Mouse (Mus musculus) liver, embryonic 13.5 days (tissue): ENCODE measurements around the gene Olfr95. TPM values are rescaled to one million over a fixed set of nuclear protein-coding genes. Genes with fewer than 3 reads are reported as not detected.
"Not testable (repeated sequence)": the region's sequence is repeated elsewhere in the genome, so short reads cannot be mapped to it uniquely, and the experiment has no call there.

Experiments used
- ATAC-seq: fragments of 200-750 bp; cut with Nextera tagmentation; 2 replicates; pipeline ENCODE4 v1.8.0; 2017; ENCODE audit warnings: low read depth, mild to moderate bottlenecking, moderate number of reproducible peaks, moderate library complexity
- DNase-seq: peaks from one replicate; pipeline ENCODE4 v3.0.0; 2022
- H3K27ac ChIP-seq: fragments of 300-500 bp; sonication (generic); 2 replicates; pipeline ENCODE4 v1.5.1; 2015; ENCODE audit warnings: moderate library complexity, mild to moderate bottlenecking, inconsistent platforms
- H3K27me3 ChIP-seq: fragments of 300-500 bp; sonication (generic); 2 replicates; pipeline ENCODE4 v1.6.1; 2015; ENCODE audit warnings: mild to moderate bottlenecking, inconsistent platforms
- H3K36me3 ChIP-seq: fragments of 300-500 bp; sonication (generic); 2 replicates; pipeline ENCODE4 v1.6.1; 2015; ENCODE audit warnings: mild to moderate bottlenecking, inconsistent platforms
- H3K4me1 ChIP-seq: fragments of 300-500 bp; sonication (generic); replicated peaks from 2 replicates; pipeline ENCODE4 v1.6.1; 2015; ENCODE audit warnings: inconsistent platforms
- H3K4me2 ChIP-seq: fragments of 300-500 bp; sonication (generic); 2 replicates; pipeline ENCODE4 v1.6.1; 2015; ENCODE audit warnings: inconsistent platforms, mild to moderate bottlenecking, moderate library complexity
- H3K4me3 ChIP-seq: fragments of 300-500 bp; sonication (generic); replicated peaks from 2 replicates; pipeline ENCODE4 v1.5.1; 2015; ENCODE audit warnings: mild to moderate bottlenecking, inconsistent platforms
- H3K9ac ChIP-seq: fragments of 300-500 bp; sonication (generic); 2 replicates; pipeline ENCODE4 v1.6.1; 2015; ENCODE audit warnings: mild to moderate bottlenecking, inconsistent platforms
- H3K9me3 ChIP-seq: fragments of 300-500 bp; sonication (generic); replicated peaks from 2 replicates; pipeline ENCODE4 v1.6.1; 2016; ENCODE audit warnings: inconsistent platforms
- WGBS: fragments of 180-500 bp; shearing (Covaris S2); methylation state at CpG from one replicate; pipeline ENCODE4 v1.1.7; 2015; ENCODE audit not compliant: insufficient replicate concordance; 5-methylcytosine and 5-hydroxymethylcytosine counted together
- polyA plus RNA-seq: library from polyadenylated mRNA; unstranded; fragments of >200 nt; fragmentation: Nextera tagmentation; extraction: Ambion mirVana; gene quantifications from 2 replicates; pipeline ENCODE4 v1.2.1, GENCODE M21; 2015

The Olfr95 gene
- not detected in 2 replicates for polyA plus RNA-seq

GRCm38 (mm10) chr17:37213018-37213417 lies at the start of gene Olfr95:
Gene Olfr95 (minus strand): TSS chr17:37213118.
- H3K27ac ChIP-seq = no peak within 1 kb of the TSS
- no peaks in the 10 kb centered on the region for H3K36me3 ChIP-seq
- H3K4me2 ChIP-seq = no peak within 1 kb of the TSS
- H3K4me3 ChIP-seq = no peak within 1 kb of the TSS
- H3K4me1 ChIP-seq = no peaks in the 10 kb centered on the region
- 46% methylated on average over 3 of the region's 3 CpGs for WGBS
- DNase-seq (no peak), ATAC-seq (no peak)
- peaks cover 17% of the 10 kb centered on the region for H3K27me3 ChIP-seq
- no peaks in the 10 kb centered on the region for H3K9me3 ChIP-seq
- no peak within 1 kb of the TSS for H3K9ac ChIP-seq

GRCm38 (mm10) chr17:37250544-37250943 lies 37.6 kb upstream of the Olfr95 start:
- Histone ChIP-seq H3K4me2 (no peak overlapping the region), H3K4me3 (no peak overlapping the region), H3K4me1 (no peaks in the 10 kb centered on the region), H3K27me3 (no peaks in the 10 kb centered on the region), H3K27ac (no peak overlapping the region), H3K36me3 (no peaks in the 10 kb centered on the region), H3K9ac (no peak overlapping the region), H3K9me3 (no peaks in the 10 kb centered on the region)
- no peak for DNase-seq
- no peak for ATAC-seq
- 8% methylated on average over 1 of the region's 1 CpGs for WGBS

- H3K27me3 ChIP-seq = no peaks in the 10 kb centered on the region
- no peak overlapping the region for H3K27ac ChIP-seq
- no peaks in the 10 kb centered on the region for H3K36me3 ChIP-seq
- H3K4me1 ChIP-seq = no peaks in the 10 kb centered on the region
- no peaks in the 10 kb centered on the region for H3K9me3 ChIP-seq
- H3K9ac ChIP-seq = no peak overlapping the region
- ATAC-seq (no peak), DNase-seq (no peak)
- H3K4me2 ChIP-seq = no peak overlapping the region
- no peak overlapping the region for H3K4me3 ChIP-seq
Observed at GRCm38 (mm10) chr17:37249460-37249859, 36.5 kb upstream of the Olfr95 start.

GRCm38 (mm10) chr17:37246715-37247114 lies 33.8 kb upstream of the Olfr95 start:
- no peak for ATAC-seq
- no peak overlapping the region for H3K9ac ChIP-seq
- no peaks in the 10 kb centered on the region for H3K36me3 ChIP-seq
- no peak overlapping the region for H3K4me2 ChIP-seq
- DNase-seq = no peak
- 28% methylated on average over 5 of the region's 5 CpGs for WGBS
- H3K4me1 ChIP-seq = no peaks in the 10 kb centered on the region
- H3K27me3 ChIP-seq = no peaks in the 10 kb centered on the region
- no peak overlapping the region for H3K4me3 ChIP-seq
- H3K27ac ChIP-seq = no peak overlapping the region
- H3K9me3 ChIP-seq = no peaks in the 10 kb centered on the region

- WGBS = 29% methylated on average over 3 of the region's 3 CpGs
- no peak for DNase-seq
- peak; percentile 58; the same call in 1 of the 2 replicates for ATAC-seq
- no peaks in the 10 kb centered on the region for H3K27me3 ChIP-seq
- H3K36me3 ChIP-seq = no peaks in the 10 kb centered on the region
- no peaks in the 10 kb centered on the region for H3K9me3 ChIP-seq
- H3K27ac ChIP-seq = no peak overlapping the region
- no peaks in the 10 kb centered on the region for H3K4me1 ChIP-seq
- no peak overlapping the region for H3K4me3 ChIP-seq
- H3K9ac ChIP-seq = no peak overlapping the region
- no peak overlapping the region for H3K4me2 ChIP-seq
Observed at GRCm38 (mm10) chr17:37242198-37242597, 29.3 kb upstream of the Olfr95 start.

GRCm38 (mm10) chr17:37237230-37237629 lies 24.3 kb upstream of the Olfr95 start, which contains the start of gene Olfr97:
Gene Olfr97 (minus strand): TSS chr17:37237330.
- not testable (repeated sequence) for H3K4me2 ChIP-seq, ATAC-seq, H3K27ac ChIP-seq, H3K27me3 ChIP-seq, H3K4me1 ChIP-seq, H3K4me3 ChIP-seq, H3K9ac ChIP-seq, H3K9me3 ChIP-seq, H3K36me3 ChIP-seq, DNase-seq
- 66% methylated on average over 2 of the region's 2 CpGs for WGBS

- no peak for DNase-seq
- ATAC-seq = no peak
Observed at GRCm38 (mm10) chr17:37221879-37222278, 9.0 kb upstream of the Olfr95 start.

GRCm38 (mm10) chr17:37219846-37220245 lies 6.9 kb upstream of the Olfr95 start, which contains the start of gene Olfr96:
Gene Olfr96 (plus strand): TSS chr17:37220146.
- ATAC-seq = no peak
- 37% methylated on average over 4 of the region's 4 CpGs for WGBS
- Histone ChIP-seq H3K27me3 (no peaks in the 10 kb centered on the region), H3K27ac (no peak within 1 kb of the TSS), H3K9ac (no peak within 1 kb of the TSS), H3K36me3 (no peaks in the 10 kb centered on the region), H3K4me1 (no peaks in the 10 kb centered on the region), H3K4me3 (no peak within 1 kb of the TSS), H3K4me2 (no peak within 1 kb of the TSS), H3K9me3 (0 out of 2 replicates have a peak, but pooled peaks cover 2% of the 10 kb centered on the region)
- no peak for DNase-seq

More at GRCm38 (mm10) chr17:37221879-37222278, 9.0 kb upstream of the Olfr95 start:
- Histone ChIP-seq H3K27ac (no peak overlapping the region), H3K4me2 (no peak overlapping the region), H3K9ac (no peak overlapping the region), H3K27me3 (no peaks in the 10 kb centered on the region), H3K4me1 (no peaks in the 10 kb centered on the region), H3K9me3 (0 out of 2 replicates have a peak, but pooled peaks cover 2% of the 10 kb centered on the region), H3K4me3 (no peak overlapping the region), H3K36me3 (no peaks in the 10 kb centered on the region)
- WGBS = 6% methylated on average over 1 of the region's 1 CpGs

GRCm38 (mm10) chr17:37218486-37218885 lies 5.6 kb upstream of the Olfr95 start:
- 50% methylated on average over 3 of the region's 3 CpGs for WGBS
- H3K4me2 ChIP-seq = no peak overlapping the region
- no peak for ATAC-seq
- no peak overlapping the region for H3K9ac ChIP-seq
- H3K27me3 ChIP-seq = no peaks in the 10 kb centered on the region
- no peaks in the 10 kb centered on the region for H3K36me3 ChIP-seq
- H3K4me3 ChIP-seq = no peak overlapping the region
- DNase-seq = no peak
- no peak overlapping the region for H3K27ac ChIP-seq
- H3K4me1 ChIP-seq = no peaks in the 10 kb centered on the region
- H3K9me3 ChIP-seq = 0 out of 2 replicates have a peak, but pooled peaks cover 2% of the 10 kb centered on the region

GRCm38 (mm10) chr17:37210884-37211768 lies 1.8 kb downstream of the Olfr95 start:
- ATAC-seq (no peak), DNase-seq (no peak)
- H3K4me3 ChIP-seq = no peak overlapping the region
- H3K9ac ChIP-seq = no peak overlapping the region
- peaks cover 17% of the 10 kb centered on the region for H3K27me3 ChIP-seq
- no peaks in the 10 kb centered on the region for H3K4me1 ChIP-seq
- WGBS = 13% methylated on average over 40 of the region's 40 CpGs
- no peaks in the 10 kb centered on the region for H3K36me3 ChIP-seq
- no peak overlapping the region for H3K4me2 ChIP-seq
- no peaks in the 10 kb centered on the region for H3K9me3 ChIP-seq
- H3K27ac ChIP-seq = no peak overlapping the region

- H3K9me3 ChIP-seq = no peaks in the 10 kb centered on the region
- no peak overlapping the region for H3K9ac ChIP-seq
- H3K4me1 ChIP-seq = no peaks in the 10 kb centered on the region
- 25% methylated on average over 3 of the region's 3 CpGs for WGBS
- no peak overlapping the region for H3K4me2 ChIP-seq
- ATAC-seq (no peak), DNase-seq (no peak)
- H3K27ac ChIP-seq = no peak overlapping the region
- no peak overlapping the region for H3K4me3 ChIP-seq
- 0 out of 2 replicates have a peak, but pooled peaks cover 3% of the 10 kb centered on the region for H3K27me3 ChIP-seq
- H3K36me3 ChIP-seq = no peaks in the 10 kb centered on the region
Observed at GRCm38 (mm10) chr17:37203917-37204236, 9.0 kb downstream of the Olfr95 start.
